In genomic region chr16:70562574-70562973, GRCm38 (mm10) we compare ENCODE assay signal across 22 mouse cellular contexts.
DNase-seq lines count a peak whose midpoint lies in the region; ATAC-seq lines count a peak whose summit lies in the region.
"Had no signal": no experiment of that assay in that cellular context is flagged by ENCODE, and none has a peak within 500 bp of the region (broad histone marks: within the 10 kb centered on the region; RNA-seq: fewer than 3 reads in every experiment).

No protein-coding gene starts in this region.

- H3K9ac ChIP-seq in embryonic facial prominence, embryonic 14.5 days (ENCODE audit: low read depth, low read length) = no peak overlapping the region
- no peak overlapping the region for H3K9ac ChIP-seq in hindbrain, embryonic 16.5 days (ENCODE audit: low read depth, low read length)
- H3K9ac ChIP-seq: embryonic facial prominence, embryonic 13.5 days; forebrain, embryonic 13.5 days; forebrain, embryonic 15.5 days had no signal

- no peaks in the 10 kb centered on the region for H3K9me3 ChIP-seq in embryonic facial prominence, embryonic 14.5 days (ENCODE audit: control insufficient read depth, low read length)
- H3K9me3 ChIP-seq in embryonic facial prominence, embryonic 10.5 days = no peaks in the 10 kb centered on the region
- H3K9me3 ChIP-seq in hindbrain, embryonic 16.5 days (ENCODE audit: control insufficient read depth, low read length) = no peaks in the 10 kb centered on the region
- H3K9me3 ChIP-seq: embryonic facial prominence, embryonic 13.5 days; forebrain, embryonic 13.5 days; forebrain, embryonic 15.5 days; G1E had no signal

- peak; percentile 54 for DNase-seq in embryonic facial prominence, embryonic 14.5 days (ENCODE audit: low spot score)
- no peak for DNase-seq in embryonic facial prominence, embryonic 10.5 days (ENCODE audit: low spot score)
- DNase-seq in heart, adult 11 months = peak; percentile 81
- no peak for DNase-seq in heart, postnatal 10 days
- peak; percentile 1 for DNase-seq in thymus, postnatal 0 days (ENCODE audit: low spot score)
- no peak for DNase-seq in thymus, postnatal 14 days
- DNase-seq: adrenal gland, adult 8-10 months; B cell, adult 2 months; cerebellum, adult 11-12 months; cerebellum, adult 2 months; cerebellum, adult 9-10 months; cerebellum, postnatal 10 days; cerebellum, postnatal 25 days had no signal

- H3K4me2 ChIP-seq in embryonic facial prominence, embryonic 14.5 days (ENCODE audit: low read depth, low read length) = no peak overlapping the region
- H3K4me2 ChIP-seq in hindbrain, embryonic 16.5 days (ENCODE audit: low read length) = no peak overlapping the region
- H3K4me2 ChIP-seq: embryonic facial prominence, embryonic 13.5 days; forebrain, embryonic 13.5 days; forebrain, embryonic 15.5 days had no signal

- H3K27me3 ChIP-seq in embryonic facial prominence, embryonic 14.5 days (replicated peaks; ENCODE audit: control insufficient read depth, insufficient read depth, low read length) = no peaks in the 10 kb centered on the region
- no peaks in the 10 kb centered on the region for H3K27me3 ChIP-seq in embryonic facial prominence, embryonic 10.5 days (replicated peaks; ENCODE audit: low read depth, poor library complexity, severe bottlenecking)
- no peaks in the 10 kb centered on the region for H3K27me3 ChIP-seq in hindbrain, embryonic 16.5 days (replicated peaks; ENCODE audit: control insufficient read depth, insufficient read depth, low read length)
- H3K27me3 ChIP-seq: CH12.LX; embryonic facial prominence, embryonic 13.5 days; forebrain, embryonic 13.5 days; forebrain, embryonic 15.5 days; Patski had no signal

- no peak overlapping the region for H3K4me3 ChIP-seq in embryonic facial prominence, embryonic 14.5 days (ENCODE audit: low read depth, low read length)
- H3K4me3 ChIP-seq in embryonic facial prominence, embryonic 10.5 days = no peak overlapping the region
- H3K4me3 ChIP-seq in hindbrain, embryonic 16.5 days (ENCODE audit: low read length) = no peak overlapping the region
- H3K4me3 ChIP-seq: embryonic facial prominence, embryonic 13.5 days; forebrain, embryonic 13.5 days; forebrain, embryonic 15.5 days had no signal

- intact Hi-C loops in heart, postnatal 10 days (cut with DNase I) = loop anchor here (5.0 kb wide), 1 partner anchor 250 kb away; the partner anchor contains the start of gene Gbe1

- 69% methylated on average over 8 of the region's 8 CpGs for WGBS in embryonic facial prominence, embryonic 14.5 days
- 76% methylated on average over 8 of the region's 8 CpGs for WGBS in embryonic facial prominence, embryonic 10.5 days
- 82% methylated on average over 8 of the region's 8 CpGs for WGBS in hindbrain, embryonic 16.5 days

- H3K27ac ChIP-seq in embryonic facial prominence, embryonic 14.5 days (replicated peaks; ENCODE audit: low read depth, low read length) = no peak overlapping the region
- H3K27ac ChIP-seq in embryonic facial prominence, embryonic 10.5 days (replicated peaks) = no peak overlapping the region
- no peak overlapping the region for H3K27ac ChIP-seq in hindbrain, embryonic 16.5 days (ENCODE audit: low read depth, low read length)
- H3K27ac ChIP-seq: embryonic facial prominence, embryonic 13.5 days; forebrain, embryonic 13.5 days; forebrain, embryonic 15.5 days had no signal

- H3K4me1 ChIP-seq in embryonic facial prominence, embryonic 14.5 days (ENCODE audit: control insufficient read depth, insufficient read depth, low read length) = no peaks in the 10 kb centered on the region
- 0 out of 2 replicates have a peak, but pooled peaks cover 6% of the 10 kb centered on the region for H3K4me1 ChIP-seq in embryonic facial prominence, embryonic 10.5 days
- H3K4me1 ChIP-seq in hindbrain, embryonic 16.5 days (ENCODE audit: control insufficient read depth, insufficient read depth, low read depth, low read length) = no peaks in the 10 kb centered on the region
- H3K4me1 ChIP-seq: embryonic facial prominence, embryonic 13.5 days; forebrain, embryonic 15.5 days had no signal

- H3K36me3 ChIP-seq in embryonic facial prominence, embryonic 14.5 days (ENCODE audit: control insufficient read depth, insufficient read depth, low read length) = no peaks in the 10 kb centered on the region
- no peaks in the 10 kb centered on the region for H3K36me3 ChIP-seq in embryonic facial prominence, embryonic 10.5 days (replicated peaks)
- no peaks in the 10 kb centered on the region for H3K36me3 ChIP-seq in hindbrain, embryonic 16.5 days (ENCODE audit: control insufficient read depth, insufficient read depth, low read length)
- H3K36me3 ChIP-seq: embryonic facial prominence, embryonic 13.5 days; forebrain, embryonic 15.5 days had no signal

- ATAC-seq in embryonic facial prominence, embryonic 14.5 days (ENCODE audit: low read depth) = no peak
- no peak for ATAC-seq in hindbrain, embryonic 16.5 days
- ATAC-seq: activated CD4-positive, CD25-positive, alpha-beta regulatory T cell, adult 4 months; CD4-positive, CD25-positive, alpha-beta regulatory T cell, adult 4 months; forebrain, embryonic 13.5 days; forebrain, embryonic 15.5 days; Patski had no signal

Comparison
In these comparisons a context has a peak if more than half of its experiments do, and no peak if none do; other contexts are left out.
1. DNase-seq: peak in embryonic facial prominence, embryonic 14.5 days (single experiment), heart, adult 11 months (single experiment) and thymus, postnatal 0 days (single experiment); none in embryonic facial prominence, embryonic 10.5 days (single experiment), heart, postnatal 10 days (0 of 2) and thymus, postnatal 14 days (single experiment).